Mouse (Mus musculus) thymus, adult 2 months (tissue): Measurements from ENCODE around the gene Rhbdl3.

ENCODE experiments used
- CTCF ChIP-seq: fragments of 200-500 bp; IDR thresholded peaks from 2 replicates; pipeline ENCODE4 v1.5.1; 2012; ENCODE audit warnings: mild to moderate bottlenecking, control low read depth, low read length, moderate library complexity, borderline replicate concordance; ENCODE audit not compliant: control insufficient read depth, poor library complexity, insufficient read depth; ENCODE audit errors: extremely low read depth
- POLR2A ChIP-seq: fragments of 200-500 bp; IDR thresholded peaks from 2 replicates; pipeline ENCODE4 v1.6.1; 2012; ENCODE audit warnings: mild to moderate bottlenecking, low read length, control low read depth, moderate library complexity; ENCODE audit not compliant: control insufficient read depth, poor library complexity, insufficient read depth; ENCODE audit errors: extremely low read depth

DNA sequence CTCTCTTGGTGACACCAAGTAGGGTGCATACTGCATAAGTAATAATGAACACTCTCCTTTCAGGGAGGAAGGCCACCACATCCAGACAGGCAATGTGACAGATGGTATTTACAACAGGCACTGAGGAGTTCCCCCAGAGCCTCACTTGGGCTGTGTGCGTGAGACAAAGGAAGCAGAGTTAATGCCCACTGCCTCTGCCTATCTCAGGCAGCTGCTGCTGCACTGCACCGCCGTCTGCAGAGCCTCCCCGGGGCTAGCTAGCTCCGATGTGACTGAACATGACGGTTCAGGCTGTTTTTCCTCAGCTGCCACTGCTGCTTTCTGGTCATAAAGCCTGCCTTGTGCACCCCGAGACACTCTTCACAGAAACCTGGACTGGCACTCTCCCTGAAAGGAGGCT lies 8.2 kb upstream of the Rhbdl3 start:
- no peak for TF ChIP-seq POLR2A
- no peak for TF ChIP-seq CTCF
